Mouse (Mus musculus) liver, postnatal 0 days (tissue): ENCODE results near the gene Gatb.

Experiments used
- CTCF ChIP-seq: sonication (generic); IDR thresholded peaks from 2 replicates; pipeline ENCODE4 v1.5.1; 2016; ENCODE audit warnings: antibody characterized with exemption, low read depth
- EP300 ChIP-seq: IDR thresholded peaks from 2 replicates; pipeline ENCODE4 v1.6.1; 2016; ENCODE audit warnings: antibody characterized with exemption, low read depth, mild to moderate bottlenecking

- TF ChIP-seq CTCF: no peak
- TF ChIP-seq EP300: no peak
Measured at GRCm38 (mm10) chr3:85661926-85662813, 88.3 kb downstream of the Gatb start.
